Mouse (Mus musculus): ENCODE measurements at regions not wholly inside any gene's neighbourhood (a gene's known extent, or its start where the extent isn't known, plus 50 kb on each side); places are given as distances from the start of the nearest gene placed in this dataset.

- CTCF ChIA-PET = no interaction called here
Measured at GRCm38 (mm10) chr5:141137716-141138115, 103.6 kb upstream of the Sdk1 start.

GRCm38 (mm10) chr5:141138771-141139360 is 102.4 kb upstream of the Sdk1 start:
- CTCF ChIA-PET = interaction anchor here (0.5 kb wide), 1 partner anchor 83 kb away, joined by 14 read pairs; no protein-coding TSS in a partner anchor

GRCm38 (mm10) chr5:141139361-141139912 is 101.9 kb upstream of the Sdk1 start:
- CTCF ChIA-PET = interaction anchor here (0.5 to 0.6 kb wide), 2 partner anchors 83 to 1056 kb away, joined by 4 to 14 read pairs; no protein-coding TSS in a partner anchor

GRCm38 (mm10) chr5:141160391-141160790 is 80.9 kb upstream of the Sdk1 start:
- CTCF ChIA-PET = no interaction called here

GRCm38 (mm10) chr5:141160956-141161355 is 80.3 kb upstream of the Sdk1 start:
- CTCF ChIA-PET = no interaction called here

GRCm38 (mm10) chr5:141182442-141182841 is 58.8 kb upstream of the Sdk1 start:
- CTCF ChIA-PET = no interaction called here

GRCm38 (mm10) chr5:141189033-141189432 is 52.3 kb upstream of the Sdk1 start:
- CTCF ChIA-PET = no interaction called here
